Mouse (Mus musculus) limb, embryonic 14.5 days (tissue): ENCODE data around the gene Tmem95. TPM values are rescaled to one million over a fixed set of nuclear protein-coding genes. Genes with fewer than 3 reads are reported as not detected.

Experiments
- ATAC-seq: fragments of 200-750 bp; cut with Nextera tagmentation; 2 replicates; pipeline ENCODE4 v1.8.0; 2017; ENCODE audit warnings: low read depth, moderate number of reproducible peaks, moderate TSS enrichment; ENCODE audit not compliant: low FRiP score
- DNase-seq: peaks from one replicate; pipeline ENCODE4 v3.0.0-alpha.2; 2015; ENCODE audit warnings: low spot score
- H3K27ac ChIP-seq: fragments of 300-500 bp; sonication (generic); replicated peaks from 2 replicates; pipeline ENCODE4 v1.5.1; 2014; ENCODE audit warnings: low read depth, mild to moderate bottlenecking, low read length, moderate library complexity, mixed read lengths
- H3K27me3 ChIP-seq: fragments of 300-500 bp; sonication (generic); 2 replicates; pipeline ENCODE4 v1.6.1; 2014; ENCODE audit warnings: low read length, mixed read lengths; ENCODE audit not compliant: control insufficient read depth, insufficient read depth
- H3K36me3 ChIP-seq: fragments of 300-500 bp; sonication (generic); 2 replicates; pipeline ENCODE4 v1.6.1; 2014; ENCODE audit warnings: mild to moderate bottlenecking, low read length, moderate library complexity, mixed read lengths; ENCODE audit not compliant: control insufficient read depth, insufficient read depth
- H3K4me1 ChIP-seq: fragments of 300-500 bp; sonication (generic); 2 replicates; pipeline ENCODE4 v1.6.1; 2014; ENCODE audit warnings: antibody characterized with exemption, low read length, mixed read lengths; ENCODE audit not compliant: control insufficient read depth, insufficient read depth
- H3K4me2 ChIP-seq: fragments of 300-500 bp; sonication (generic); replicated peaks from 2 replicates; pipeline ENCODE4 v1.6.1; 2014; ENCODE audit warnings: low read depth, mild to moderate bottlenecking, low read length, moderate library complexity; ENCODE audit not compliant: severe bottlenecking
- H3K4me3 ChIP-seq: fragments of 300-500 bp; sonication (generic); replicated peaks from 2 replicates; pipeline ENCODE4 v1.5.1; 2014; ENCODE audit warnings: low read length
- H3K9ac ChIP-seq: fragments of 300-500 bp; sonication (generic); 2 replicates; pipeline ENCODE4 v1.6.1; 2014; ENCODE audit warnings: mild to moderate bottlenecking, low read depth, low read length, moderate library complexity; ENCODE audit not compliant: severe bottlenecking
- H3K9me3 ChIP-seq: fragments of 300-500 bp; sonication (generic); 2 replicates; pipeline ENCODE4 v1.6.1; 2016; ENCODE audit warnings: low read length; ENCODE audit not compliant: control insufficient read depth
- POLR2A ChIP-seq: fragments of 200-500 bp; IDR thresholded peaks from 2 replicates; pipeline ENCODE4 v1.8.0; 2012; ENCODE audit warnings: inconsistent platforms, mild to moderate bottlenecking, moderate library complexity, borderline replicate concordance; ENCODE audit not compliant: insufficient read depth, insufficient read length; ENCODE audit errors: extremely low read depth
- WGBS: fragments of 180-500 bp; shearing (Covaris S2); extraction: QIAGEN DNeasy Blood & Tissue Kit; methylation state at CpG from one replicate; pipeline ENCODE4 v1.1.7; 2014; 5-methylcytosine and 5-hydroxymethylcytosine counted together
- polyA plus RNA-seq, 2 experiments: library from polyadenylated mRNA; depleted of rRNA in 1 of 2; stranded (reverse) in 1 of 2; unstranded in 1 of 2; fragments of >200 nt; fragmentation: Nextera tagmentation in 1 of 2; extraction: Ambion mirVana in 1 of 2; gene quantifications; 2 replicates each; pipeline versions ENCODE4 v1.2.1 to v1.2.3; 2012 to 2014

Gene Tmem95
- polyA plus RNA-seq, 2 experiments = not detected

GRCm38 (mm10) chr11:69900471-69901405, 22.9 kb upstream of the Tmem95 start, which contains the start of the genes 2810408A11Rik and Neurl4:
Gene 2810408A11Rik (minus strand): TSS chr11:69900987.
Gene Neurl4 (plus strand): TSS chr11:69901072.
- Histone ChIP-seq H3K4me3 (peak within 1 kb of the TSS; percentile 91), H3K36me3 (peaks cover 26% of the 10 kb centered on the region), H3K4me1 (peaks cover 12% of the 10 kb centered on the region), H3K4me2 (peak within 1 kb of the TSS; percentile 75), H3K27me3 (no peaks in the 10 kb centered on the region), H3K9me3 (no peaks in the 10 kb centered on the region), H3K9ac (peak within 1 kb of the TSS; percentile 95), H3K27ac (peak within 1 kb of the TSS; percentile 98)
- peak; percentile 90; the same call in 1 of the 2 replicates for TF ChIP-seq POLR2A
- DNase-seq = peak; percentile 93
- ATAC-seq = peak; percentile 93
- WGBS = under 1% methylated on average over 37 of the region's 38 CpGs

DNA sequence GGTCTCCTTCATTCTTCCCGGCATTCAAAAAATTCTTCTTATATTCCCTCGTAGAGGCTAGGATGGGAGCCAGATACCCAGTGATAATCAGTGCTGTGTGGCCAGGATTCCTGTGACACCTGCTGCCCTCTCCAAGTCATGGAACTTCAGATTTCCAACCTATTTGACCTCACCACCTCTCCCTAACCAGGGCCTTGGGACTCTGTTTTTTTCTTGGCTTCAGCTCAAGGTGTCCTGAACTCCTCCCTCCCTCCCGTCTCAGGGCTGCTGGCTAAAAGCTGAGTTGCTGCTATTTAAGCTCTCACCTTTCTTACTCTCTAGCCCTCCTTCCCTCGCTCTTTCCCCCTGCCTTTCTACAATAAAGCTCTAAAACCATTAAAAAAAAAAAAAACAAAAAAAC, 22.1 kb upstream of the Tmem95 start:
- DNase-seq (no peak), ATAC-seq (no peak)
- H3K27me3 ChIP-seq = no peaks in the 10 kb centered on the region
- 0 out of 2 replicates have a peak overlapping the region, but pooled peaks have one; percentile 98 for H3K27ac ChIP-seq
- peak overlapping the region; percentile 75 for H3K4me2 ChIP-seq
- H3K9ac ChIP-seq = peak overlapping the region; percentile 95
- peaks cover 18% of the 10 kb centered on the region for H3K36me3 ChIP-seq
- H3K4me3 ChIP-seq = peak overlapping the region; percentile 91
- TF ChIP-seq POLR2A = no peak
- WGBS = 19% methylated on average over 4 of the region's 4 CpGs
- H3K4me1 ChIP-seq = peaks cover 12% of the 10 kb centered on the region
- no peaks in the 10 kb centered on the region for H3K9me3 ChIP-seq

DNA sequence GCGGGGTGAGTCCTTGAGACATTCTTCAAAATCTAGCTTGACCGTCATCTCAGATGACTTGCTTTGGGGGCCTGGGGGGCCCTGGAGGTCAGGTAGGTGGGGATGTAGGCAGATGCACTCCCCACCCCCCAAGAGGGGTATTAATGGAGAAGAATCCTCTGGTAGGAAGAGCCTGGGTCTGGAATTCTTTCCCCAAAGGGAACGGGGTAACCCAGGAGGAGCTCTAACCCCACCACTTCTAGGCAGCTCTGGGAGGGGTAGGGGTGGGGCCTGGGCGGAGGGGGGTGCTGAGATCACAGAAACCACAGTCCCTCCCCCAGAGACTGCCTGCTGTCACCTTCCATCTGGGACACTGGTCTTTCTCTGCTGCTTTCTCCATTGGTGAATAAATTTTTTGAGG, 17.5 kb upstream of the Tmem95 start, which contains the start of gene Acap1:
Gene Acap1, minus strand, starts transcription at position 249 of the 400 bp plus-strand sequence.
- H3K4me2 ChIP-seq = no peak within 1 kb of the TSS
- no peak within 1 kb of the TSS for H3K9ac ChIP-seq
- no peak for DNase-seq
- no peaks in the 10 kb centered on the region for H3K36me3 ChIP-seq
- no peak for ATAC-seq
- peaks cover 7% of the 10 kb centered on the region for H3K4me1 ChIP-seq
- no peak within 1 kb of the TSS for H3K27ac ChIP-seq
- no peaks in the 10 kb centered on the region for H3K9me3 ChIP-seq
- no peak for TF ChIP-seq POLR2A
- H3K27me3 ChIP-seq = no peaks in the 10 kb centered on the region
- no peak within 1 kb of the TSS for H3K4me3 ChIP-seq
- WGBS = 65% methylated on average over 4 of the region's 4 CpGs

- no peak overlapping the region for H3K4me3 ChIP-seq
Observed at GRCm38 (mm10) chr11:69894671-69895070, 16.9 kb upstream of the Tmem95 start.

DNA sequence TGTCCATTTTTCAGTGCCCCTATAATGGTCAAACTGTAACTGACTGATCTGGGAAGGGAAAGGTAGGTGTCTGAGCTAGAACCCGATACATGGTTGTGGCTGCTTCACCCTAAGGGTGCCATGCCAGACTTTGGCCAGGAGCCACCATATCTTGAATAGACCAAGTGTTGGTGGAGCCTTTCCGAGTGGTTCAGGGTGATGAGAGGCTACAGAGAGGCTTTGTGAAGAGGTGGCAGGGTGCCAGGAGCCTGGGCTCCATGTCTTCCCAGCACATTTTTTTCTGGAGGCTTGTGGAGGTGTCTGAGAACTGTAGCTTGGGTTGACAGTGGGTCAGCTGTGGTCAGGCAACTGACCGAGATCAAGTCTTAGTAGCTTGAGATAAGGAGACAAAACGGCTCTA, 13.7 kb upstream of the Tmem95 start:
- H3K27ac ChIP-seq = no peak overlapping the region
- H3K36me3 ChIP-seq = no peaks in the 10 kb centered on the region
- no peaks in the 10 kb centered on the region for H3K27me3 ChIP-seq
- H3K9ac ChIP-seq = no peak overlapping the region
- H3K4me3 ChIP-seq = no peak overlapping the region
- no peak overlapping the region for H3K4me2 ChIP-seq
- 81% methylated on average over 4 of the region's 4 CpGs for WGBS
- ATAC-seq = no peak
- H3K9me3 ChIP-seq = no peaks in the 10 kb centered on the region
- DNase-seq = no peak
- H3K4me1 ChIP-seq = no peaks in the 10 kb centered on the region
- no peak for TF ChIP-seq POLR2A

More at GRCm38 (mm10) chr11:69894671-69895070, 16.9 kb upstream of the Tmem95 start:
- no peaks in the 10 kb centered on the region for H3K36me3 ChIP-seq
- DNase-seq = no peak
- no peak overlapping the region for H3K9ac ChIP-seq
- H3K27ac ChIP-seq = no peak overlapping the region
- H3K27me3 ChIP-seq = no peaks in the 10 kb centered on the region
- H3K9me3 ChIP-seq = no peaks in the 10 kb centered on the region
- 61% methylated on average over 5 of the region's 5 CpGs for WGBS
- peaks cover 4% of the 10 kb centered on the region for H3K4me1 ChIP-seq
- no peak for TF ChIP-seq POLR2A
- no peak for ATAC-seq
- no peak overlapping the region for H3K4me2 ChIP-seq
